Mouse (Mus musculus) brown adipose tissue, adult 24 weeks (tissue): ENCODE measurements around the gene Fitm2. TPM values are rescaled to one million over a fixed set of nuclear protein-coding genes. Genes with fewer than 3 reads are reported as not detected.
A peak's percentile ranks its signal among the peaks of the same experiment; 100 is the strongest.

Experiments
- H3K27ac ChIP-seq: fragments of 200-500 bp; replicated peaks from 2 replicates; pipeline ENCODE4 v1.5.1; 2012; ENCODE audit warnings: low read depth, mild to moderate bottlenecking, low read length
- H3K4me1 ChIP-seq: fragments of 200-500 bp; 2 replicates; pipeline ENCODE4 v1.6.1; 2012; ENCODE audit warnings: low read length, mixed read lengths; ENCODE audit not compliant: control insufficient read depth, insufficient read depth, insufficient read length
- H3K4me3 ChIP-seq: fragments of 200-500 bp; 2 replicates; pipeline ENCODE4 v1.5.1; 2012; ENCODE audit warnings: low read depth, mild to moderate bottlenecking, low read length, moderate library complexity; ENCODE audit not compliant: insufficient read depth
- polyA plus RNA-seq: library from polyadenylated mRNA; stranded (reverse); fragments of >200 nt; gene quantifications from 2 replicates; pipeline ENCODE4 v1.2.4, GENCODE M21; 2012; ENCODE audit not compliant: missing spikeins, insufficient read depth, insufficient read length

Fitm2 gene
- polyA plus RNA-seq, result 70.9 and 77.8 TPM in 2 replicates

DNA sequence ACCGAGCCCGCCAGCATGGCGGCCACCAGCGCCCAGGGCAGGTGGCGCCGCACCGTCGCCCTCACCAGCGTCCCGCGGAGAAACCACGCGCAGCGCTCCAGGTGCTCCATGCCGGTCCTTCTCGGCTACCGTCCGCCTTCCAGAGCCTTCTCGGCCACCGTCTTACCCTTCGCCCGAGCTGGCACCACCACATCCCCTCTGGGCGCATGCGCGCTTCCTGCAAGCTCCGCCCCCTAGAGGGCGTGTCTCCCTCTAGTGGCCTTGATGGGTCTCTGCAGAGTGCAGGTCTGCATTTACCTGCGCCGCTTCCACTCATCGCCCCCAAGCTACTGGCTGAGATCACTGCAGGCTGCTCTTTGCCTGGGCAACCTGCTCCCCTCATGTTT lies at the start of gene Fitm2:
Gene Fitm2 (minus strand): TSS at position 164 of the 386 bp plus-strand sequence.
- peak within 1 kb of the TSS; percentile 99 for H3K27ac ChIP-seq
- H3K4me3 ChIP-seq, result peak within 1 kb of the TSS; percentile 91
- H3K4me1 ChIP-seq, result peaks cover 2% of the 10 kb centered on the region; the same call in 1 of the 2 replicates

DNA sequence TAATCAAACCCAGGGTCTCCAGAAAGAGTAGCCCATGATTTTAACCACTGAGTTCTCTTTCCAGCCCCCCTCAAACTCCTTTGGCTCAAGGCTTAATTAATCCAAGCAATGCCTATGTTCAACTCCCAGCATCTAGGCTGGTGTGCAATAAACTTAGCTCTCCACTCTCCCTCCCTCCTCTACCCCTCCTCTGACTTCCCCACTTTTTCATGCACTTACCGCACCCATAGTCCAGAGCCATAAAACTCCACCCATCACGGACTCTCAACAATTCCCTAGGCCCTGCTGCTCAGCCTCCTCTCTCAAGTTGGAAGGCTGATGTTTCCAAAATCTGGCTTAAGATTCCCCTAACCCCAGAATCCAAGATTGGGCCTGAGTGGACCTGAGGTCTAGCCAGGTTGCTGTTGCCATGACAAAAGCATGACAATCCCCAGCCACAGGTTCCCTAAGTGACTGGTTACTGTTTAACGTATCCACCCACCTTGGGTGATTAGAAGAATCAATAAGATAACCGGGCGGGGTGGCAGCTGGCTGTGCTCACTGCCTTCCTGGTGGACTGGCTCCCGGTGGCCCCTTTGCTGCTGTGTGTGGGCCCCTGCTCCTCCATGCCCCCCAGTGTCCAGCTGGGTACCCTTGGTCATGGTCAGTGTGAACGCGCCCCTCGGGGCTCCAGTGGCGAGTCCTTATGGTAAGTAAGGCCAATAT lies 34.0 kb upstream of the Fitm2 start, which contains the start of gene Hnf4a:
Gene Hnf4a (plus strand): TSS at position 509 of the 705 bp plus-strand sequence.
- Histone ChIP-seq H3K27ac (no peak within 1 kb of the TSS), H3K4me1 (no peaks in the 10 kb centered on the region), H3K4me3 (no peak within 1 kb of the TSS)

DNA sequence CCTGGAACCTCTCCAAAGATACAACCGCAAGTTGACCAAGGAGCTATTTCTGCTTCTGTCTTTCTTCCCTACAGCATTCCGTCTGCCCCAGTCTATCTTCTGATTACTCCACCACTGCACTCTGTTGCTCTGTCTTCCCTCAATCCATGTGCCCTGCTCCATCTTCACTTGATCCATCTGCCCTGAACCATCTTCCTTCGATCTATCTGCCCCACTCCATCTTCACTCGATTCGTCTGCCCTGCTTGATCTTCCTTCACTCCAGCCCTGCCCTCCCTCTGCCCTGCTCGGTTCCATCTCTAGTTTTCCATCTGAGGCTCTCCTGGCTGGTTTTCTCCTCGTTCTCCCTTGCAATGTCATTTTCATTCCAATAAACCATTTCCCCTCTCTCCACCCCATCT lies 30.8 kb upstream of the Fitm2 start:
- H3K4me3 ChIP-seq, result no peak overlapping the region
- H3K4me1 ChIP-seq, result no peaks in the 10 kb centered on the region
- no peak overlapping the region for H3K27ac ChIP-seq

DNA sequence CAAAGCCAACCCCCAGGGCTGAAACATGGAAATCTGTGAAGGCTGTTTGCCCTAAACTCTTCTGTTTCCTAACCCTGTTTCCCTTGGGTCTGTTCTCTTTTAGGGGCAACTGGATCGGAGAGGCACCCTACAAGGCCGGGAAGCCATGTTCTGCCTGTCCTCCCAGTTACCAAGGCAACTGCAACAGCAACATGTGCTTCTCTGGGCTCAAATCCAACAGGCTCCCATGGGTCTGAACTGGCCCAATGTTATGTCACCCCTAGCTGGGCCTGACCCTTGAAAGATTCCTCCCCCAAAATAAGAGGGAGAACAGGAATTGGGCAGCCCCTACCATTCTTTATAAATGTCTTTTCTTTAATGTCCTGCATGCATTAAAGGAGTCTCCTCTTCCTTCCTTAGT lies 29.8 kb upstream of the Fitm2 start:
- Histone ChIP-seq H3K4me1 (no peaks in the 10 kb centered on the region), H3K4me3 (no peak overlapping the region), H3K27ac (no peak overlapping the region)

DNA sequence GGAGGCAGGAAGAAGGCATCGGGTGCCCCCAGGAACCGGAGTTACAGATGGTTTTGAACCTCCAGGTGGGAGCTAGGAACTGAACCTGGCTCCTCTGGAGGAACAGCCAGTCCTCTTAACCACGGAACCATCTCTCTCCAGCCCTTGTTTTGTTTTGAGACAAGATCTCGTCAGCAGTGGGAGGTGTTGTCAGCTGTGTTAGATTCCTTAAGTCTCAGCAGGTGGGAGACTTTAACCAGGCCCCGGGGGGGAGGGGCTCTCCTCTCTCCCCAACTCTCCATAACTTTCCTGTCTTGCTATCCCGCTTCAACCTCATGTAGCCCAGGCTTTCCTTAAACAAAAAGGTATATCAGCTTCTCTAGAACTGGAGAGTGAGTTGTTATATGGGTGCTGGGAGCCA lies 22.0 kb upstream of the Fitm2 start:
- no peak overlapping the region for H3K27ac ChIP-seq
- no peaks in the 10 kb centered on the region for H3K4me1 ChIP-seq
- H3K4me3 ChIP-seq, result no peak overlapping the region

DNA sequence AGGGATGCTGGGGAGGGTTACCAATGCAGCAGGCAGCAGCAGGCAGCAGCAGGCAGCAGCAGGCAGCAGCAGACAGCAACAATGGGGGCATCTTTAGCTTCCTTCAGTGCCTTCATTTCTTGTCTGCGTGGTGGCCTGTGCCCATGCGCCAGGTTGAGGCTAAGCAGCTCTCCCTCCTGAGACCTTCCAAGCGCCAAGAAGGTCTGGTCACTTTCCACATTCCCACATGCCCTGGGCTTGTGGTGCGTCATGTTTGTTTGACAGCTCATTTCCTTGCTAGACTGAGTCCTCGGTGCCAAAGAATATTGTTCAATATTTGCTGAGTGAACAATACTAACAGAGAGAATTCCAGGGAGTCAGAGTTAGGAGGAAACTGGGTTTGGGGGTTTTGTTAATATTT lies 21.5 kb upstream of the Fitm2 start:
- Histone ChIP-seq H3K27ac (no peak overlapping the region), H3K4me1 (no peaks in the 10 kb centered on the region), H3K4me3 (no peak overlapping the region)

DNA sequence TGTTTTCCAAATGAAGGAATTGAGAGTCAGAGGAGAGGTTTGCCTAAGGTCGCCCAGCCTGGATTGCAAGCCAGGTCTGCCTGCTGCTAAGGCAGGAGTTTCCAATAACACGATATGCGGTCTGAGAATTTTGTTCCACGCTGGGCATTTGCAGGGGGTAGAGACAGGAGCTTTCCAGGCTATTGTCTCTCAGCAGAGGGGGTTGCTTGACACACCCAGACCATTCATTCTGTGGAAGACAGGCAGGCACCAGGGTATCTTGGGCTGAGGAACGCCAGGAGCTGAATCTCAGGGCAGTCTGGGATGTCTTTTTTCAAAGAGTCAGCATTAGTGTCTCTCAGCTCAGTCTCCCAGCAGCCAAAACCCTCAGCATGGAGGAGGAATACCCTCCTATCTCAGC lies 20.6 kb upstream of the Fitm2 start:
- Histone ChIP-seq H3K27ac (no peak overlapping the region), H3K4me1 (no peaks in the 10 kb centered on the region), H3K4me3 (no peak overlapping the region)

DNA sequence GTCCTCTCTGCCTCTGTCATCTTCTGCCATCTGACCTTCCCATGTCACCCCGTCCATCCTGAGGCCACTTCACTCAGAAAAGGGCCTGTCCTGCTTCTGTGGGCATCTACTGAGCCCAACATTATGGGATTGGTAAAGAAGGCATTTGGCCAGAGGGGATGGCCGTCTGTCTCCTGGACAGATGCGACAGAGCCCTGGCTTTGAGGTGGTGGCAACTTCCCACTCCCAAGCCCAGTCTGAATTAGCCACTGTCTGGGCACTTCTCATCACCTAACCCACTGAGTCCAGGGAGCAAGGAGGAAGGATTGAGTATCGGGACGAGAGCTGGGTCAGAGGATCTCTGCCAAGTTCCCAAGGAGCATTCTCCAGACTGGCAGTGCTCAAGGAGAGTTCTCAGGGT lies 19.6 kb upstream of the Fitm2 start, which contains the start of gene R3hdml:
Gene R3hdml (plus strand): TSS at position 301 of the 400 bp plus-strand sequence.
- H3K4me3 ChIP-seq, result no peak within 1 kb of the TSS
- H3K27ac ChIP-seq, result no peak within 1 kb of the TSS
- H3K4me1 ChIP-seq, result no peaks in the 10 kb centered on the region

DNA sequence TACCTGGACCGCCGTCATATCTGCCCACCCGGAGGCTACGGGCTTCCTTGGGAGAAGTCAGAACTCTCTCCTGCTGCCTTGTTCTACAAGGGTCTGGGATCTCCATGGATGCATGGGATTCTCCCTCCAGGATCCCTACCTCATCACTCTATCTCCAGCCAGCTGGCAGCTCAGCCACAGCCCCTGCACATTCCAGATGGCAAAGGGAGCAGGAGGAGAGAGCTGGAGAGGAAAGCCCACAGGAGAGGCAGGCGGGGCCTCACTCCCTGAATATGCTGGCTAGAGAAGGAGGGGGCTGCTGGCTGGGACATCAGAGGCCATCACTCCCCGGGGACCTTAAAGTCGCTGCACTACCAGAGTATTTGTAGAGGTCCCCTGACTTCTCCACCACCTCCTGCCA lies 18.9 kb upstream of the Fitm2 start:
- no peak overlapping the region for H3K4me3 ChIP-seq
- H3K27ac ChIP-seq, result no peak overlapping the region
- H3K4me1 ChIP-seq, result no peaks in the 10 kb centered on the region

DNA sequence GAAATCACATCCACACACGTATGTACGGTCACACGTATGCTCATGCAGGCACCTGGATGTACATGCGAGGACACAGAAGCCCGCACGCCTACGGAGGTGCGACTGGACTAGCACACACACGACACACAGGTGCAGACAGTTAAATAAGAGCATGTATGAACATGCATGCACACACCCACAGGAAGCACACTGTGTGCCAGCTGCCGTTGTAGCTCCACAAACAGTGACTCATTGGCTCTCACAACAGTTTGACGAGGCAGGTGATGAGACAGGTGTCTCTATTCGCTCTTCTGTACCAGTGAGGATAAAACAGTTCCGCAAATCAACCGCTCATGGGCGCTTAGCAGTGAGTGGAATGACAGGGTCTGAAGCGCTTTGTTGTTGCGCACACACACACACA lies 18.2 kb upstream of the Fitm2 start:
- Histone ChIP-seq H3K4me3 (no peak overlapping the region), H3K27ac (no peak overlapping the region), H3K4me1 (no peaks in the 10 kb centered on the region)

DNA sequence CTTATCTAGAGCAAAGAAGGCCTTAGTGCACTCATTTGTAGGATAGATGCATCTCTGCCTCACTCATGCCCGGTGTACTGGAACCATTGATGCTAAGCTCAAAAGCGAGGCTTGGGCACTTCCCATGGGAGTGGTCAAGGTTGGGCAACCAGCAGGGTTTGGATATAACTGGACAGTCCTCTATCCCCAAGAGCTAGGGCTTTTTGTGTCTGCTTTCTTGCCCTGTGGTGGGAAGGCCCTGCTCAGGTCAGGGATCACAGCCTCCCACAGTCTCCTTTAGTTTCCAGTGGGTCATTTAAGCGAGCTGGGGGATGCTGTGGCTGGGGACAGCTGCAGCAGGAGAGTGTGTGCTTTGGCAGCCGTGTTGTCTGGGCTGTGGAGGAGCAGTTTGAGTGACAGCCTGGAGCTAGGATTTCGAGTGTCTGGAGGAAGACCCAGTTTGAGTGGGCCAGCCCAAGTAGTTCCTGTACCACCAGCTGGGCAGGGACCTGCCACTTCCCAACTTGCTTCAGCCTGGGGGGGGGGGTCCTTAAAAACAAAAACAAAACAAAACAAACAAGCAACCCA lies 17.4 kb upstream of the Fitm2 start:
- no peaks in the 10 kb centered on the region for H3K4me1 ChIP-seq
- no peak overlapping the region for H3K4me3 ChIP-seq
- H3K27ac ChIP-seq, result no peak overlapping the region

DNA sequence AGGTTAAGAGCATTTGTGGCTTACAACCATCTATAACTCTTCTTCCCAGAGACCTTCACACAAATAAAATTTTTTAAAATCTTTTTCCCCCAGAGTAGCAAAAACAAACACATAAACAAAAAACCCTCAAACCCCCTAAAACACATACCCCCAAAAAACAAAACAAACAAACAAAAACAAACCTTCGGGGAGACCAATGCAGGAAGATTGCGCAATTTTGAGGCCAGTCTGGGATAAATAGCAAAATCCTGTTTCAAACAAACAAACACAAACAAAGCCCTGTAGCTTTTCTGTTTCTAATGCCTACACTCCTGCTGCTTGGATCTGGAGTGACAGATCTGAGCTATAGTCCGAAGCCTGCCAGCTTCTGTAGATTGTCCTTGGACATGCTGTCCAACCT lies 14.9 kb upstream of the Fitm2 start:
- H3K4me1 ChIP-seq, result no peaks in the 10 kb centered on the region
- H3K27ac ChIP-seq, result no peak overlapping the region
- no peak overlapping the region for H3K4me3 ChIP-seq

DNA sequence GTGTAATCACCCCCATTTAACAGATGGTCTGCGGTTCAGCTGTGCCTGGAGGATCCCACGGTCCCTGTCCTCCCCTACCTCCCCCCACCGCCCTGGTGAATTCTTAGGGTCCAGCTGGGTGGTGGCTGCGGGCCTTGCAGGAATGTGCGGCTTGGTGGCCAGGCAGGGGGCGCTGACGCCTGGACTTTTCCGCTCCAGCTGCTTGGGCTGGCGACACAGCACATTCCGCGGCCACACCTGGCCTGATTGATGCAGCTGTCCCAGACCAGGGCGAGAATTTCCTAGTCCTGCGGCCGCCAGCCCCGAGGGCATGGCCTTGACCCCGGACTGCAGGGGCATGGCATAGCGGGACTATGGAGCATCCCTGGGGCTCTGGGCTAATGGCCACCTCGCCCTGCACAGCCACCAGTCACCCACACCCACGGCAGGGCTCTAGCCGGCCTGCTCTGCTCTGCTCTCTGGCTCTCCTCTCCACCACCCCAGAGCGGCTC lies 9.2 kb upstream of the Fitm2 start:
- Histone ChIP-seq H3K27ac (no peak overlapping the region), H3K4me3 (no peak overlapping the region), H3K4me1 (peaks cover 3% of the 10 kb centered on the region; the same call in 1 of the 2 replicates)

DNA sequence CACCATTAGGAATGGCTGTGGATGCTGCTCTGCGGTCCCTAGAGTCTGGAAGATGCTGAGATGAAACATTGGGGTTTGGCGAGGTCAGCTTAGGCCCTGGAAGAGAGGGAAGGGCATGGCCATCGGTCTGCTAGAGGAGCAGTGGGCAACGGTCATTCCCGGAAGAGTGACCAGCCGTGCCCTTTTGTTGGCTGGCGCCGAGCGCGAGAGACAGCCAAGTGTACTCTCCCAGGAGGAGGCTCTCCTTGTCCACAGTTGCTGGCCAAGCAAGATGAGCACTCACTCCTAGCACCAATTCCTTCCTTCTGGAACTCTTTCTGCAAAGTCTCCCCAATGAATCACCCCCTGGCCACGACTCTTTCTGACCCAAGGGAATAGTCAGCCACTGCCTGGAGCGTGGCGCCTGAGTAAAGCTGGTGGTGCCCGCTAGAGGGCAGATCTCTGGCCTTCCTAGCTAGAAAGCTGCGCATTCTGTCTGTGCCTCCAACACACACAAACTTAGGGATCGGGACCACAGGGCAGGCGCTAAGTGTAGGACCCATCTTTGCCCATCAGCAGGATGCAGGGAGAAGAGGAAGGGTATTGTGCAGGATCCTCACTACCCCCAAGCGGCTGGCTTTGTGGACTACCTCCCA lies 7.9 kb upstream of the Fitm2 start:
- Histone ChIP-seq H3K4me3 (no peak overlapping the region), H3K4me1 (peaks cover 3% of the 10 kb centered on the region; the same call in 1 of the 2 replicates), H3K27ac (no peak overlapping the region)

DNA sequence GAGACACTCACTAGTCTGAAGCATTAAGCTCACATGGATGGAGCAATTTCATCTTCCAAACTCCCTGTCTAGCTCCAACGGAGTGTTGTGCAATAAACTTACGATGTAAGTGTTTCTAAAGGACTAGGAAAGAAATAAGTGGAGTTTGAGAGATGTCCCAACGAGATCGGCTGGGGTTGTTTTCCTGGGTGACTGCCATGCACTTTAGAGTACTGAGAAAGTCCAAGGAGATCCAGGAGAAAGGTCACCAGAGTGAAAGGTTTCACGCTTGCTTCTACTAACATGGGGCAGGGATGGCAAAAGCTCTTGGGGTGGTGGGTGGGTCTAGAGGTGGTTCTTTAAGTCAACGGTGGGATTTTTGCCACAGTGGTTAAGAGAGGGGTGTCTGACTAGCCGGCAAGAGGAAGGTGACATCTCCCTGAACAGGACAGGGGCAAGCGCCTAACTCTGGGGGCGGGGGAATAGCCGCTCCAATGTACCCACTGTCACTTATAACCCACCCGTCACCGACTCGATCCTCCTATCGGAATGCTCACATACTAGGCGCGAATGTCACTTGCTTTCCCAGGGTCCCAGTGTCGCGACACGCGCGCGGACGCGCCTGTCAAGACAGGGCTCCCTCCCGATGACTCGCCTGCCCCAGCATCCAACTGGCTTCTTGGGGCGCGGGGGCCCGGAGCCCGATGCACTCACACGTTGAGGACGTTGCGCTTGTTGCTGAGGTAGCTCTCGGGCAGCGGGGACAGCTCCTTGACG lies 541 bp downstream of the Fitm2 start:
- Histone ChIP-seq H3K4me1 (peaks cover 2% of the 10 kb centered on the region; the same call in 1 of the 2 replicates), H3K4me3 (peak overlapping the region; percentile 91), H3K27ac (peak overlapping the region; percentile 99)
